Mouse (Mus musculus) embryonic fibroblast, embryonic 13.5 days (primary cell): ENCODE data around the gene Mpdz.

ENCODE experiments used
- CTCF ChIP-seq: IDR thresholded peaks from 2 replicates; pipeline ENCODE4 v1.5.1; 2011; ENCODE audit warnings: mild to moderate bottlenecking, control low read depth, low read length, moderate library complexity, borderline replicate concordance; ENCODE audit not compliant: insufficient read depth
- POLR2A ChIP-seq: IDR thresholded peaks from 2 replicates; pipeline ENCODE4 v1.6.1; 2011; ENCODE audit warnings: low read depth, mild to moderate bottlenecking, control low read depth, low read length, moderate library complexity

GRCm38 (mm10) chr4:81322232-81322631, 120.4 kb downstream of the Mpdz start:
- TF ChIP-seq CTCF (no peak), POLR2A (no peak)
